Mouse (Mus musculus) brain, adult 2 months (tissue): Measurements from ENCODE around the gene Rars.

Experiments used
- DNase-seq: peaks from one replicate; pipeline ENCODE4 v3.0.0; 2011; ENCODE audit warnings: low read depth, low spot score

The Rars gene

GRCm38 (mm10) chr11:35769746-35770437, 64.4 kb downstream of the Rars start:
- peak; percentile 81 for DNase-seq

DNA sequence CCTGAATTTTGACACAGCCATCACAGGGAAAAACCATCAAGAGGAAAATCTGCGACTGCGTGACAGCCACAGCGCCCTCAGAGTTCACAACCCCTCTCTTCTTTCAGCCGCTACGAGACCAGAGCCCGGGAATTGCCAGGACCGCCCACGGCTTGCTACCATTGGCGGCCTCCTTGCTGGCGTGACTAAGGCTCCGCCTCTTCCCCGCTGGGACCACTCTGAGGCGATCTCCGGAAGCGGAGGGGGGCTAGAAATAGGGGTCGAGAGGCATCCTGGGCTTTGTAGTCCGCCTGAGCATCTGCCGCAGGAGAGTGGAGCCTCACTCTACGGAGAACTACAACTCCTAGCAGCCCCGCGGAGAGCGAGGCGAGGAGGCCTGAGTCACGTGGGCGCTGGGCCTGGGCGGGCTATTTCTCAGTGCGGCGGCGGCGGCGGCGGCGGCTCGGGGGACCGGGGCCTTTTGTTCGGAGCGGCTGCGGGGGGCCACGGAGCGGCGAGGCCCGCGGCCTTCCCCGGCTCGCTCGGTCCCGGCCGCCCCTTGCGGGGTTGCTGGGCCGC, 65.0 kb downstream of the Rars start, which contains the start of gene Pank3:
Pank3 (plus strand) TSS at position 297 of the 558 bp plus-strand sequence.
- peak; percentile 100 for DNase-seq

DNA sequence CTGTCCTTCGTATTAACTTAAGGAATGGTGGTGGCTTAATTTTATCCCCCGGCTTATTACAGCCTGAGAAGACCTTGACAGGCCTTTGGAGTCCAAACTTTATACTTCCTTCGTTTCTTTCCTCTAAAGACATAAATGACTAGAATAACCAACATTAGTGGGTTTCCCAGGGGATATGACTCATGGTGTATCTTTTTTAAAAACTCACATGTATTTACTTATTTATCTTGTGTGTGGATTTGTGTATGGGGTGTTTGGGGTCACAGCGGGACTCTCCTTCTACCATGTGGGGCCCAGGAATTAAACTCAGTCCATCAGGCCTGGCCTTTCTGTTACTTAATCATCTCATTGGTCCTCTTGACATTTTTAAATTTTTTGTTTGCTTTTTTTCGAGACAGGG, 67.5 kb downstream of the Rars start:
- no peak for DNase-seq

- DNase-seq, result no peak
Measured at GRCm38 (mm10) chr11:35760627-35761003, 73.7 kb downstream of the Rars start.

- no peak for DNase-seq
Measured at GRCm38 (mm10) chr11:35760001-35760626, 74.2 kb downstream of the Rars start.
